Mouse (Mus musculus) midbrain, embryonic 14.5 days (tissue): ENCODE measurements around the gene D16Ertd472e. TPM values are rescaled to one million over a fixed set of nuclear protein-coding genes. Genes with fewer than 3 reads are reported as not detected.
A peak's percentile ranks its signal among the peaks of the same experiment; 100 is the strongest.

Source experiments
- ATAC-seq: fragments of 200-750 bp; cut with Nextera tagmentation; 2 replicates; pipeline ENCODE4 v1.8.0; 2017; ENCODE audit warnings: moderate number of reproducible peaks, moderate library complexity; ENCODE audit not compliant: low FRiP score, low TSS enrichment
- DNase-seq: peaks from one replicate; pipeline ENCODE4 v3.0.0-alpha.2; 2015
- H3K27ac ChIP-seq: fragments of 300-500 bp; sonication (generic); replicated peaks from 2 replicates; pipeline ENCODE4 v1.5.1; 2014; ENCODE audit warnings: mild to moderate bottlenecking, low read depth, low read length, moderate library complexity
- H3K27me3 ChIP-seq: fragments of 300-500 bp; sonication (generic); 2 replicates; pipeline ENCODE4 v1.6.1; 2014; ENCODE audit warnings: low read length, control low read depth, mixed read lengths; ENCODE audit not compliant: control insufficient read depth, insufficient read depth
- H3K36me3 ChIP-seq: fragments of 300-500 bp; sonication (generic); 2 replicates; pipeline ENCODE4 v1.6.1; 2014; ENCODE audit warnings: low read length, control low read depth; ENCODE audit not compliant: control insufficient read depth, insufficient read depth
- H3K4me1 ChIP-seq: fragments of 300-500 bp; sonication (generic); 2 replicates; pipeline ENCODE4 v1.6.1; 2014; ENCODE audit warnings: mild to moderate bottlenecking, antibody characterized with exemption, low read length, control low read depth; ENCODE audit not compliant: control insufficient read depth, insufficient read depth
- H3K4me2 ChIP-seq: fragments of 300-500 bp; sonication (generic); 2 replicates; pipeline ENCODE4 v1.6.1; 2014; ENCODE audit warnings: mild to moderate bottlenecking, low read length, moderate library complexity
- H3K4me3 ChIP-seq: fragments of 300-500 bp; sonication (generic); replicated peaks from 2 replicates; pipeline ENCODE4 v1.5.1; 2014; ENCODE audit warnings: low read depth, low read length
- H3K9ac ChIP-seq: fragments of 300-500 bp; sonication (generic); replicated peaks from 2 replicates; pipeline ENCODE4 v1.6.1; 2014; ENCODE audit warnings: mild to moderate bottlenecking, low read length, moderate library complexity
- H3K9me3 ChIP-seq: fragments of 300-500 bp; sonication (generic); 2 replicates; pipeline ENCODE4 v1.6.1; 2016; ENCODE audit warnings: low read length, control low read depth, mixed read lengths; ENCODE audit not compliant: control insufficient read depth
- WGBS: fragments of 180-500 bp; shearing (Covaris S2); extraction: QIAGEN DNeasy Blood & Tissue Kit; methylation state at CpG from one replicate; pipeline ENCODE4 v1.1.7; 2014; 5-methylcytosine and 5-hydroxymethylcytosine counted together
- polyA plus RNA-seq: library from polyadenylated mRNA; unstranded; fragments of >200 nt; fragmentation: Nextera tagmentation; extraction: Ambion mirVana; gene quantifications from 2 replicates; pipeline ENCODE4 v1.2.1, GENCODE M21; 2014

The D16Ertd472e gene
- polyA plus RNA-seq, 1 experiment from 2014 or later = 8.1 TPM

DNA sequence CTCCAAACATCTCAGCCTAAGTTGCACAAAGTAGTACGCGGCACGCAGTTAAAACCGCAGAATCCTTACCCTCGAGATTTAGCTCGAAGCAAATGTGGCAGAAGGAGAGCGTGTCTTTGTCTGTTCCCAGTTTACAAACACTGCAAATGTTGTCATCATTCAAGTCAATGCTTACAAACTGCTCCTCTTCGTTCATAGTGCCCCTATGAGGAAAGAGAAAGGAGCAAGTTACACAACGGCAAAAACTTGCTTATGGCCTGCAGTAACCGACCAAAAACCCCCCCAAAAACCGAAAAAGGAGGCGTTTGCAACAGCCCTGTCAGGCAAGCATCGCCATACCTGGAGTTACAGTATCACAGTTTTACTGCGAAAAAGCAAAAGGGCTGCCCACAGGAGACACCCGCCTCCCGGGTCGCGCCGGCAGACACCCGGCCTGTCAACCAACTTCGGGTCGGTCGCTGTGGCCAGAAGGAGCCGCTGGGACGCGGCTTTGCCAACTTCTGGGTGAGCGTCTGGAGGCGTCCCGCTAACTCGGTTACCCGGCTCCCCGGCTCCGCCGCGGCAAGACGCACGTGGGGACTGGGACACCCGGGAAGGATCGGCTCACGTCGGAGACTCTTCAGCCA, 543 bp downstream of the D16Ertd472e start:
- peak overlapping the region; percentile 80 for H3K4me3 ChIP-seq
- H3K9me3 ChIP-seq = no peaks in the 10 kb centered on the region
- WGBS = under 1% methylated on average over 41 of the region's 41 CpGs
- peak overlapping the region; percentile 72 for H3K9ac ChIP-seq
- H3K4me1 ChIP-seq = peaks cover 23% of the 10 kb centered on the region
- peak; percentile 78 for DNase-seq
- H3K27ac ChIP-seq = peak overlapping the region; percentile 82
- H3K4me2 ChIP-seq = peak overlapping the region; percentile 73
- peaks cover 6% of the 10 kb centered on the region; the same call in 1 of the 2 replicates for H3K36me3 ChIP-seq
- ATAC-seq = peak; percentile 76
- H3K27me3 ChIP-seq = no peaks in the 10 kb centered on the region

DNA sequence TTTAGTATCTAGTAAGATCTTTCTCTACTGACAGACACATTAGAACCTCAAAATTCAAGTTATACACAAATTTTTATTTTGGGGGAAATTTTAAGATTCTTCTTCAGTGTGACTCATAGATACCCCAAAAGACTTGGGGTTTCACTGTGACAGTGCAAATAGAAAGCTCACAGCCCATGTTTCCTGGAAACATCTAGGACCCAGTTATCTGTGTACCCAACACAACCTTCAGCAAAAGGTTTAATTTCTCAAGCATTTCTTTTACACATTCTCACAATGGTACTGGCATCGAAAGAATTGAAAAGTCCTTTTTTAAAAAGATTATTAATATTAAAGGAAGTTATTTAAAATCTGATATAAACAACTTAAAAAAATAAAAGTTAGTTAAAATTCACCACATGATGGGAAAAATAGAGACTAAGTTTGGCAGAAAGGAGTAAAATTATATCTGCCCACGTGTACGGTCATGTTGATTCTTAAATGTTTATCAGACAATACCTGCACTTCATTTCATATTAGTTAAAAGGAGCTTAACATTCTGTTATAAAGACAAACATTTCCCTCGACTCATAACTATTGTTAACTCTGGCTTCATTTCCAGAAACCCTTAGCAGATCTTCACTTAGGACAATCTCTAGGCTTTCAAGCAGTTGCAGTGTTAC, 1.2 kb downstream of the D16Ertd472e start:
- no peaks in the 10 kb centered on the region for H3K27me3 ChIP-seq
- H3K9me3 ChIP-seq = no peaks in the 10 kb centered on the region
- H3K4me1 ChIP-seq = peaks cover 23% of the 10 kb centered on the region
- ATAC-seq (no peak), DNase-seq (no peak)
- WGBS = 36% methylated on average over 4 of the region's 4 CpGs
- peak overlapping the region; percentile 72 for H3K9ac ChIP-seq
- H3K36me3 ChIP-seq = peaks cover 6% of the 10 kb centered on the region; the same call in 1 of the 2 replicates
- H3K27ac ChIP-seq = no peak overlapping the region
- H3K4me2 ChIP-seq = peak overlapping the region; percentile 73
- H3K4me3 ChIP-seq = peak overlapping the region; percentile 80

DNA sequence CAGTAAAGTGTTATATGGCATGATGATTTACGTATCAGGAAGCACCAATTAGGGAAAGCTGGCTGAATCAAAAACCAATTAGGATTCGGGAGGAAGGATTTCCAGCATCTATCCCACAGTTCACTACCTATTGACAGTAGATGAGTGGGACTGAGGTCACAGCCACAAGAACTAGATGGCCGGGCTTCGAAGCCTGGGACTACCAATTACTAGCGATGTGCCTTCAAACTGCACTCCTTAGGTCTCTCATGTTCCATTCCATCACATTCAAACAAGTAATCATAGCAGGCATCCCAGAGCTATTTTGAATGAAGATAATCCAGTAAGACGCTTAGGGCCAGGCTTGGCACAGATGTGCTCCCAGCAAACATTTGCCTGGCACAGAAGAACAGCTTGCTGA, 2.3 kb downstream of the D16Ertd472e start:
- Histone ChIP-seq H3K9ac (no peak overlapping the region), H3K4me2 (peak overlapping the region; percentile 73), H3K27me3 (no peaks in the 10 kb centered on the region), H3K27ac (no peak overlapping the region), H3K4me1 (peaks cover 23% of the 10 kb centered on the region), H3K4me3 (no peak overlapping the region), H3K9me3 (no peaks in the 10 kb centered on the region), H3K36me3 (peaks cover 6% of the 10 kb centered on the region; the same call in 1 of the 2 replicates)
- WGBS = 50% methylated on average over 6 of the region's 6 CpGs
- DNase-seq (peak; percentile 33), ATAC-seq (no peak)

DNA sequence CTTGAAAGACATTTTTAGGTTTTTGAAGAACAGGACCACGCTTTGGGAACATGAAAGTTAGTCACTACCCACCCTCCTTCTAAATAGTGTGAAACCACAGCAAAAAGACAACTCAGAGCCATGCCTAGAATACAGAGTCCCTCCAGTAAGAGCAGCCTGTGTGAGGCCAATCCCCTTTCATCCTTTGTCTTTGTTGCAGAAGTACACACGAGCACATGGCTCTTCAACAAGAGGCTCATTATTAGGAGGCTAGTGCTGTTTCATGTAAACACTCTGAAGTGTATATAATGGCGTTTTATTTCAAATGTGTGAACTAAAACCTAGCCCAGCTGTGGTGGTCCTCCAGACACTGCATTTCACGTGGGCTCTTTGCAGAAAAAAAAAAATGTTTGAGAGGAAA, 3.5 kb downstream of the D16Ertd472e start:
- DNase-seq (peak; percentile 19), ATAC-seq (no peak)
- Histone ChIP-seq H3K4me1 (peaks cover 23% of the 10 kb centered on the region), H3K27ac (no peak overlapping the region), H3K9me3 (no peaks in the 10 kb centered on the region), H3K4me2 (no peak overlapping the region), H3K36me3 (peaks cover 6% of the 10 kb centered on the region; the same call in 1 of the 2 replicates), H3K27me3 (no peaks in the 10 kb centered on the region), H3K4me3 (no peak overlapping the region), H3K9ac (no peak overlapping the region)
- WGBS = 58% methylated on average over 4 of the region's 4 CpGs

DNA sequence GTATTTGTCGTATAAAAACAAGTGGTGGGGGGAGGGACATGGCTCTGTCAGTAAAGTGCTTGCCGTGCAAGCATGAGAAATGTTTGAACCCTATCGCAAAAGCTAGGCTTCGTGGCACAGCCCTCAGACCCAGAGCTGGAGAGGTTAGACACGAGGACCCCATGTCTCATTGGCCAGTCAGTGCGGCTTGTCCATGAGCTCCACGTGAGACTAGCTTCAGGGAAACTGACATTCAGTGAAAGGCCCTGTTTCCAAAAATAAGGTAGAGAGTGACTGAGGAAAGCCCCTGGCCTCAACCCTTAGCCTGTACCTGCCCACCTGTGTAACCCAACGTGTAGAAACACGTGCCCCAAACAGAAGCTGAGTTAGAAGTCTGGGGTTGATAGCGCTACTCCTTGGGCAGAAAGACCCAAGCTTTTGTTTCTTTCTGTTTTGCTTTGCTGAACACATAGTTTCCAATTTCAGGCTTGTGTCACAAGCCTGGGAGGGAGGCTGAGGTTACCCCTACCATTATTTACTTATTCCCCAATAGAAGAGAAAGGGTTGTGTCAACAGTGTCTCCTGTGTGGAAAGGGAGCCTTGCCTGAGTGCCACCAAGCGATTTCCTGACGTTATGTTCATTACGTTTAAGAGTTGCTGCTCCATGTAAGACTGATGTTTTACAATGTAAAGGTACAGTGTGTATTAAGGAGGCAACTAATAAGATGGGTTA, 12.2 kb downstream of the D16Ertd472e start:
- DNase-seq (no peak), ATAC-seq (no peak)
- H3K27ac ChIP-seq = no peak overlapping the region
- H3K27me3 ChIP-seq = no peaks in the 10 kb centered on the region
- H3K4me2 ChIP-seq = no peak overlapping the region
- no peaks in the 10 kb centered on the region for H3K4me1 ChIP-seq
- H3K9ac ChIP-seq = no peak overlapping the region
- H3K4me3 ChIP-seq = no peak overlapping the region
- WGBS = 93% methylated on average over 13 of the region's 13 CpGs
- H3K36me3 ChIP-seq = peaks cover 21% of the 10 kb centered on the region
- H3K9me3 ChIP-seq = no peaks in the 10 kb centered on the region

DNA sequence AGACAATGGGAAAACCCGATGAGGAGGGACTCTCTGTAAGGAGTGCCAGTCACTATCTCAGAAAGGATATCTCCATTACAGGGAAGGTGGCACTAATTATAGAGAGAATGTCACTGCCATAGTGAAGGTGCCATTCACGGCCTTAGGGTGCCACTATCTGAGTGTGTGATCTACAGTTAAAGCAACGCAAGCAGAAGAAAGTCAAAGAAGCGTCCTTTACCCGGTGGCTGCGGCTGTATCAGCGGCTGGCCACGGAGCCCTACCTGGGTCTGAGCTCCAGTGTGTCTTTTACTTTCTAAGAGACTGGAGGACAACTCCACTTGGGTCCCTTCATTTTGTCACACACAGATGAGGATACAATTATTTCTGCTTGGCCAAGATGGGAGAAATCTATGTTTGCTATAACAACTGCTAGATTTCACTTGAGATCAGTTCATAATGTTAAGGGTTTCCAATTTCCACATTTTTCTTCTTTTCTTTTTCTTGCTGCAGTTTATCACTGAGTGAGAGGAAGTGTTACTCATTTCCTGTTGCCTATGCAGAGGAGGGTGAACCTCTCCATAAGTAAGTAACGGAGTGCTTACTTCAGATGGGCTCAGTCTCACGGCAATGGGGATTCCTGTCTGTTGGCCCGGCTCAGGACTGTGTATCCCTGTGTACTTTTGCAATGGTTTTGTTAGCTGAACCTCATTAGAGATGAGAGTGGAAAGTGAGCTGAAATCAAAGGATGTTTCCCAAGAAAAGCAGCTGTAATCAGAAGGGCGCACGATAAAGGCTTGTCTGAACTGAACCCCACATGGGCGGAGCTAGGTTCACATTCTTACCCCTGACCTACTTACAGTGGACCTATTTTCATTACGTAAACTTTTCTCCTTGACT, 13.2 kb downstream of the D16Ertd472e start:
- H3K27me3 ChIP-seq = no peaks in the 10 kb centered on the region
- no peaks in the 10 kb centered on the region for H3K9me3 ChIP-seq
- no peak overlapping the region for H3K9ac ChIP-seq
- 94% methylated on average over 15 of the region's 15 CpGs for WGBS
- H3K4me3 ChIP-seq = no peak overlapping the region
- H3K4me1 ChIP-seq = no peaks in the 10 kb centered on the region
- peaks cover 21% of the 10 kb centered on the region for H3K36me3 ChIP-seq
- ATAC-seq (no peak), DNase-seq (no peak)
- H3K27ac ChIP-seq = no peak overlapping the region
- no peak overlapping the region for H3K4me2 ChIP-seq

- Histone ChIP-seq H3K9ac (no peak overlapping the region), H3K27ac (no peak overlapping the region), H3K9me3 (no peaks in the 10 kb centered on the region), H3K36me3 (peaks cover 21% of the 10 kb centered on the region), H3K4me2 (no peak overlapping the region), H3K4me1 (no peaks in the 10 kb centered on the region), H3K4me3 (no peak overlapping the region), H3K27me3 (no peaks in the 10 kb centered on the region)
- ATAC-seq (no peak), DNase-seq (no peak)
- 94% methylated on average over 5 of the region's 5 CpGs for WGBS
These were observed 15.9 kb downstream of the D16Ertd472e start for GRCm38 (mm10) chr16:78560627-78561026.

GRCm38 (mm10) chr16:78560063-78560462, 16.4 kb downstream of the D16Ertd472e start:
- WGBS = 96% methylated on average over 15 of the region's 15 CpGs
- H3K27ac ChIP-seq = no peak overlapping the region
- no peak overlapping the region for H3K4me2 ChIP-seq
- H3K9ac ChIP-seq = no peak overlapping the region
- H3K4me1 ChIP-seq = no peaks in the 10 kb centered on the region
- DNase-seq (no peak), ATAC-seq (no peak)
- H3K27me3 ChIP-seq = no peaks in the 10 kb centered on the region
- H3K4me3 ChIP-seq = no peak overlapping the region
- no peaks in the 10 kb centered on the region for H3K9me3 ChIP-seq
- peaks cover 21% of the 10 kb centered on the region for H3K36me3 ChIP-seq
